Mouse (Mus musculus): ENCODE measurements at regions not wholly inside any gene's neighbourhood (a gene's known extent, or its start where the extent isn't known, plus 50 kb on each side); places are given as distances from the start of the nearest gene placed in this dataset.
"Not testable (repeated sequence)": the region's sequence is repeated elsewhere in the genome, so short reads cannot be mapped to it uniquely, and the experiment has no call there.

DNA sequence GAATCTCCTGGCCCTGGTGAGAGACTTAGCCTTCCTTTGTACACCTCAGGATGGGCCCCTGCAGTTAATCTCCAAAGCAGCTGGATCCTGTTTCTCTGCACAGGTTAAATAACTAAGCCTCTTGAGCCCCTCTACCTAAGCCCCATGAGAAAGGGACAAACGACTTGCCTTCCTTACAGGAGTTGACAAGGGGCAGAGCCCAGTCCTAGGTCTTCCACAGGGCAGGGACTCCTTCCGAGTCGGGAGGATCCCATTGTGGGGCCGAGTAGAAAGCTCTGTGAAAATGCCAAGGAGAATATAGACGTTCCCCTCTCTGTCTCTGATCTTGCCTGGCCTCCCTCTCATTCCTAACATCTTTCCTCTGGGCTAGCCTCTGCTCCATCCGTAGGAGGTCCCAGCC lies 118.7 kb upstream of the Cpsf6 start:
- H3K9me3 ChIP-seq (ENCODE audit: control insufficient read depth, low read length) = no peaks in the 10 kb centered on the region
- H3K27ac ChIP-seq (replicated peaks; ENCODE audit: low read depth, low read length) = no peak overlapping the region
- no peak overlapping the region for H3K9ac ChIP-seq (ENCODE audit: low read length)
- H3K4me2 ChIP-seq (ENCODE audit: low read depth, severe bottlenecking) = no peak overlapping the region
- ATAC-seq (ENCODE audit: insufficient number of reproducible peaks, low FRiP score, low TSS enrichment, low read depth) (no peak), DNase-seq (ENCODE audit: low spot score) (no peak)
- 74% methylated on average over 6 of the region's 6 CpGs for WGBS
- H3K4me3 ChIP-seq (ENCODE audit: low read depth, low read length) = no peak overlapping the region
- no peaks in the 10 kb centered on the region for H3K36me3 ChIP-seq (ENCODE audit: control insufficient read depth, insufficient read depth, low read length)
- no peaks in the 10 kb centered on the region for H3K27me3 ChIP-seq (ENCODE audit: control insufficient read depth, insufficient read depth, low read length)
- no peaks in the 10 kb centered on the region for H3K4me1 ChIP-seq (ENCODE audit: control insufficient read depth, insufficient read depth, low read length)

DNA sequence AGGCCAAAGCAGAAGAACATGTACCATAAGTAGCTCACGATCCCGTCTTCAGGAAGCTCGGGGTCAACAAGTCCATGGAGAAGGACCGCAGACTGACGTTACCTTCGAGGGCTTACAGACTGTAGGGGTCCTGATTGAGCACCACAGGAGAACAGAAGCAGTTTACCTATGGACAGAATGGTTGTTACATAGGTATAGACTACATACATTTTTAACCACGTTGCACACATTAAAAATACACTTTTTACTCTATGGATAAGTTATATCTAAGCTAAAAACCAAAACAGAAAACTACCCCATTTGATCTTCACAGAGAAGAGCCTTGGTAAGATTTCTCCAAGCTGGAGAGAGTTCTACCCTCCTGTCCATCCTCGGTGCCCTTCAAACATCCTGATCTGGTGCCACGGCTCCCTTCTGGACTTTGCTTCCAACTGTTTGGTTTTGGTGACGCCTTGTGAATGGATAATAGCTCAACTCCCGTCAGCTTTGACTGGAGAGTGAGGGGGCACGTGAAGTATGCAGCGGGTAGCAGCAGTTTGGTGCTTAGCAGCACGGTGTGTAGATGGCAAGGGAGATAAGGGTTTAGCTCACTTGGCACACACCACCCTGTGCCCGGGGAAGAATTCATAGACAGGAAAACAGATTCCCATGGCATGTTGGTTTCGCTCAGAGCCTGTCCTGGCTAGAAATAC lies 117.9 kb upstream of the Cpsf6 start:
- H3K9me3 ChIP-seq (ENCODE audit: control insufficient read depth, low read length) = no peaks in the 10 kb centered on the region
- no peak overlapping the region for H3K4me3 ChIP-seq (ENCODE audit: low read depth, low read length)
- H3K4me2 ChIP-seq (ENCODE audit: low read depth, severe bottlenecking) = no peak overlapping the region
- H3K4me1 ChIP-seq (ENCODE audit: control insufficient read depth, insufficient read depth, low read length) = no peaks in the 10 kb centered on the region
- DNase-seq (ENCODE audit: low spot score) = no peak
- H3K27ac ChIP-seq (replicated peaks; ENCODE audit: low read depth, low read length) = no peak overlapping the region
- H3K36me3 ChIP-seq (ENCODE audit: control insufficient read depth, insufficient read depth, low read length) = no peaks in the 10 kb centered on the region
- no peak overlapping the region for H3K9ac ChIP-seq (ENCODE audit: low read length)
- 85% methylated on average over 16 of the region's 16 CpGs for WGBS
- H3K27me3 ChIP-seq (ENCODE audit: control insufficient read depth, insufficient read depth, low read length) = no peaks in the 10 kb centered on the region
- ATAC-seq (ENCODE audit: insufficient number of reproducible peaks, low FRiP score, low TSS enrichment, low read depth) = no peak

DNA sequence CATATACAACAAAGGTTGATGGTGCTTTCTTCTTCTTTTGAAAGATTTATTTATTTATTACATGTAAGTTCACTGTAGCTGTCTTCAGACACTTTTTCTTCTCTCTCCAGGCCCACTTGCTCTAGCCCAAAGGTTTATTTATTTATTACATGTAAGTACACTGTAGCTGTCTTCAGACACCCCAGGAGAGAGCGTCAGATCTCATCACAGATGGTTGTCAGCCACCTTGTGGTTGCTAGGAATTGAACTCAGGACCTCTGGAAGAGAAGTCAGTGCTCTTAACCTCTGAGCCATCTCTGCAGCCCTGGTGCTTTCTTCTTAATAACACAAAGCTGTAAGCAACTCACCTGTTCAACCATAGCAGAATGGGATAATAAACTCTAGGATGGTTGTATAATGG lies 117.3 kb upstream of the Cpsf6 start:
- not testable (repeated sequence) for ATAC-seq (ENCODE audit: insufficient number of reproducible peaks, low FRiP score, low TSS enrichment, low read depth); H3K9ac ChIP-seq (ENCODE audit: low read length); H3K4me3 ChIP-seq (ENCODE audit: low read depth, low read length); H3K9me3 ChIP-seq (ENCODE audit: control insufficient read depth, low read length); H3K36me3 ChIP-seq (ENCODE audit: control insufficient read depth, insufficient read depth, low read length); DNase-seq (ENCODE audit: low spot score); H3K27me3 ChIP-seq (ENCODE audit: control insufficient read depth, insufficient read depth, low read length); H3K4me2 ChIP-seq (ENCODE audit: low read depth, severe bottlenecking); H3K4me1 ChIP-seq (ENCODE audit: control insufficient read depth, insufficient read depth, low read length); H3K27ac ChIP-seq (replicated peaks; ENCODE audit: low read depth, low read length)
- WGBS = 86% methylated on average over 1 of the region's 1 CpGs

DNA sequence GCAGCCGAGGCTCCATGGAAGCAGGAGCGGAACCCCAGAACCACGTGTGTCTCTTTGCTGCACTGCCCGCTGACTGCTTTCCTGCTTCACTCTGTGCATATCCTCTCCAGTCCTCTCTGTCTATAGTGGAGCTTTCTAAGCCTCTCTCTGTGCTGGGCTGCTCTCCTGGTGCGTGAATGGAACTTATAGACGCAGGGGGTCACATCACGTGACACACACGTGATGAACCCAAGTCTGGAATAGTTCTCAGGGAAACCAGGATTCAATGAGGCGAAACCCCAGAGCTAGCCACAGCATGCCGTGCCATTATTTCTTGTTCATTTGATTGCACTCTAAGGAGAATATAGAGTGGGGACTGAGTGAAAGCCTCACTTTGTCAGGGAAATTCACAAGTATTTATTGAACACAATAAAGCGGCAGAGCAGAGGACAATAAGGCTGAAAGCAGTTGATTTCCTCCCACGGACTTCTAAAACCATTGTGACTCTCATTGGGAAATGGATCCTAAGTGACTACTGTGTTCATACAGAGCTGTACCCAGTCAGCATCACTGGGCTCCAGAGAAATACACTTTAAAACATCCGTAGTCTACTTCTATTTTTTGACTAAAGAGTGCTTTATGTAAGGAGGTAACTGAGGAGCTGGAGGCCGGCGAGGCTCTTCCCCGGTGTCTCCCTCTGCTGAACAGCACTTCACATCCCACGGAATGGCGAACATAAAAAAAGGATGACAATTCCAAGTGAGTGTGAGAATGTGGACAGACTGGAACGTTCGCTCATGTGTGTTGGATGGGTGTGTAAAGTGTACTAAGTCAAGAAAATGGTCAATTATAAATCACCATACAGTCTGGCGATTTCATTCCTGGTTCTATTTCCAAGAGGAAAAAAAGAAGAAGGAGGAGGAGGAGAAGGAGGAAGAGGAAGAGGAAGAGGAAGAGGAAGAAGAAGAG lies 116.5 kb upstream of the Cpsf6 start:
- no peak for ATAC-seq (ENCODE audit: insufficient number of reproducible peaks, low FRiP score, low TSS enrichment, low read depth)
- H3K4me2 ChIP-seq (ENCODE audit: low read depth, severe bottlenecking) = no peak overlapping the region
- 83% methylated on average over 21 of the region's 21 CpGs for WGBS
- H3K27ac ChIP-seq (replicated peaks; ENCODE audit: low read depth, low read length) = no peak overlapping the region
- H3K9me3 ChIP-seq (ENCODE audit: control insufficient read depth, low read length) = no peaks in the 10 kb centered on the region
- DNase-seq (ENCODE audit: low spot score) = no peak
- no peak overlapping the region for H3K4me3 ChIP-seq (ENCODE audit: low read depth, low read length)
- no peaks in the 10 kb centered on the region for H3K4me1 ChIP-seq (ENCODE audit: control insufficient read depth, insufficient read depth, low read length)
- H3K27me3 ChIP-seq (ENCODE audit: control insufficient read depth, insufficient read depth, low read length) = no peaks in the 10 kb centered on the region
- H3K9ac ChIP-seq (ENCODE audit: low read length) = no peak overlapping the region
- no peaks in the 10 kb centered on the region for H3K36me3 ChIP-seq (ENCODE audit: control insufficient read depth, insufficient read depth, low read length)

DNA sequence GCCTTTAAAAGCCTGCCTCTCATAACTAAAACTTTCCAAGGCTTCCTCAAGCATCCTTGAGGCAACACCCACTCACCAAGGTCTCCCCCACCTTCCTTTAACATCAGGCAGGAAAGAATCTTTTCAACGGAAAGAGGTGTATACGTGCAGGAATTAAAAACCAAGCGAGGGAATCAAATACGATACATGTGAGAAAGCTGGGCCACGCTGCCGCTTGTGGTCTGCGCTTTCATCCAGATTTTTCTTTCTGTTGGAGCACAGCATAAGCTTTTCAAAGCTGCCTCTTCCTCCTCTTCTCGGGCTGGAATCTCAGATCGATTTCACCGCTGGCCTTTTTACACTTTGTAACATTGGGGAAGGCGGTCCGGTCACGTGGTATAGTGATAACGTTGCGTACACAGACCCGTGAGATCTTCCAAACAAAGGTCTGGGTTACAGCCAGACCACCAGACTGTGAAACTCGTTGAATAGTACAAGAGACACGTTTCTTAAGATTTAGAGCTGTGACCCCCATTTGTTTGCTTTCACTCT lies 114.4 kb upstream of the Cpsf6 start:
- 39% methylated on average over 18 of the region's 18 CpGs for WGBS
- H3K9me3 ChIP-seq (ENCODE audit: control insufficient read depth, low read length) = no peaks in the 10 kb centered on the region
- no peak overlapping the region for H3K27ac ChIP-seq (replicated peaks; ENCODE audit: low read depth, low read length)
- no peaks in the 10 kb centered on the region for H3K36me3 ChIP-seq (ENCODE audit: control insufficient read depth, insufficient read depth, low read length)
- peak; percentile 55 for DNase-seq (ENCODE audit: low spot score)
- peak overlapping the region; percentile 19 for H3K4me3 ChIP-seq (ENCODE audit: low read depth, low read length)
- ATAC-seq (ENCODE audit: insufficient number of reproducible peaks, low FRiP score, low TSS enrichment, low read depth) = no peak
- H3K9ac ChIP-seq (ENCODE audit: low read length) = peak overlapping the region; percentile 31; the same call in 1 of the 2 replicates
- H3K4me2 ChIP-seq (ENCODE audit: low read depth, severe bottlenecking) = peak overlapping the region; percentile 37
- no peaks in the 10 kb centered on the region for H3K27me3 ChIP-seq (ENCODE audit: control insufficient read depth, insufficient read depth, low read length)
- no peaks in the 10 kb centered on the region for H3K4me1 ChIP-seq (ENCODE audit: control insufficient read depth, insufficient read depth, low read length)

DNA sequence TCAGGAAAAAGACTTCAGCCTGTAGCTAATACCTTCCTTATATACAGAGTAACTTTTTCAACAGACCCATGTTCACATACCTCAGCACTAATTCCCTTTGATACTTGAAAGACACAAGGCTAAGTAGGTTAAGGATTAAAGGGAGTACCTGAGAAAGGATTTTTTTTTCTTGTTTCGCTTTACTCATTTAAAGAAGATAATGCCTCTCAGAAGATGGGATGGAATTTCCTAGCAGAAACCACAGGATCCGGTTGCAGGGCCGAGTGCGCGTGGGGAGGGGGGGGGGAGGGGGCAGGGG lies 114.0 kb upstream of the Cpsf6 start:
- Histone ChIP-seq H3K36me3 (ENCODE audit: control insufficient read depth, insufficient read depth, low read length) (no peaks in the 10 kb centered on the region), H3K4me2 (ENCODE audit: low read depth, severe bottlenecking) (no peak overlapping the region), H3K9me3 (ENCODE audit: control insufficient read depth, low read length) (no peaks in the 10 kb centered on the region), H3K9ac (ENCODE audit: low read length) (no peak overlapping the region), H3K27me3 (ENCODE audit: control insufficient read depth, insufficient read depth, low read length) (no peaks in the 10 kb centered on the region), H3K4me3 (ENCODE audit: low read depth, low read length) (no peak overlapping the region), H3K27ac (replicated peaks; ENCODE audit: low read depth, low read length) (no peak overlapping the region), H3K4me1 (ENCODE audit: control insufficient read depth, insufficient read depth, low read length) (no peaks in the 10 kb centered on the region)
- ATAC-seq (ENCODE audit: insufficient number of reproducible peaks, low FRiP score, low TSS enrichment, low read depth) = no peak
- DNase-seq (ENCODE audit: low spot score) = no peak
- 42% methylated on average over 3 of the region's 5 CpGs for WGBS

DNA sequence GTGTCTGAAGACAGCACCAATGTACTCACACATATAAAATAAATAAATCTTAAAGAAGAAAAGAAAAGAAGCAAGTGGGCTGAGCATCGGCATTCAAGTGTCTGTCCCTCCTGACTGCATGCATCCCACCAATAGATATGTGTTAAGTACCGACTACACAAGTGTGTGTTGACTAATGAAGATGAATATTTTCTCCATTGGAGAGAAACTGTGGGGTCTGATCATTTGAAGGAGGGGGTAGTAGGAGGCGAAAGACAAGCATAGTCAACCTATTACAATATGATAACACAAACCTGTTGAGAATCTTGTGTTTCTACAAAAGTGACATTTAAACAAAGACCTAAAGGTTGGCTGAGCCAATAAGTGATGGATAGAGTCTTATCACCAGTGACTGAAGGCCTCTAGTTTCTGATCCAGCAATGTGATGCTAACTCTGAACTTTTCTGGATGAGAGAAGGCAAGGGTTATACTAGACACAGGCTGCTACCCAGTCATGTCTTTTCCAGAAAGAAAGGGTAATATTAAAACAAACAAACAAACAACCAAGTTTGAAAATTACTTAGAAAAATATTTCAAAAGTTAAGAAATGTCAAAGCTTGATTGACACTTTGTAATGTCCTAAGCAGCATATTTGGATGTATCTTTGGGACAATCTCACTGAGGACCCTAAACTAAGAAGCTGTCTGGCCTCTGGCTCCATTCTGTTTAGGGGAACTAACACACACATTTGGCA lies 113.4 kb upstream of the Cpsf6 start:
- Histone ChIP-seq H3K9ac (ENCODE audit: low read length) (no peak overlapping the region), H3K4me1 (ENCODE audit: control insufficient read depth, insufficient read depth, low read length) (no peaks in the 10 kb centered on the region), H3K4me2 (ENCODE audit: low read depth, severe bottlenecking) (no peak overlapping the region), H3K36me3 (ENCODE audit: control insufficient read depth, insufficient read depth, low read length) (no peaks in the 10 kb centered on the region), H3K9me3 (ENCODE audit: control insufficient read depth, low read length) (no peaks in the 10 kb centered on the region), H3K27ac (replicated peaks; ENCODE audit: low read depth, low read length) (no peak overlapping the region), H3K4me3 (ENCODE audit: low read depth, low read length) (no peak overlapping the region), H3K27me3 (ENCODE audit: control insufficient read depth, insufficient read depth, low read length) (no peaks in the 10 kb centered on the region)
- no peak for DNase-seq (ENCODE audit: low spot score)
- no peak for ATAC-seq (ENCODE audit: insufficient number of reproducible peaks, low FRiP score, low TSS enrichment, low read depth)
- 93% methylated on average over 3 of the region's 3 CpGs for WGBS

DNA sequence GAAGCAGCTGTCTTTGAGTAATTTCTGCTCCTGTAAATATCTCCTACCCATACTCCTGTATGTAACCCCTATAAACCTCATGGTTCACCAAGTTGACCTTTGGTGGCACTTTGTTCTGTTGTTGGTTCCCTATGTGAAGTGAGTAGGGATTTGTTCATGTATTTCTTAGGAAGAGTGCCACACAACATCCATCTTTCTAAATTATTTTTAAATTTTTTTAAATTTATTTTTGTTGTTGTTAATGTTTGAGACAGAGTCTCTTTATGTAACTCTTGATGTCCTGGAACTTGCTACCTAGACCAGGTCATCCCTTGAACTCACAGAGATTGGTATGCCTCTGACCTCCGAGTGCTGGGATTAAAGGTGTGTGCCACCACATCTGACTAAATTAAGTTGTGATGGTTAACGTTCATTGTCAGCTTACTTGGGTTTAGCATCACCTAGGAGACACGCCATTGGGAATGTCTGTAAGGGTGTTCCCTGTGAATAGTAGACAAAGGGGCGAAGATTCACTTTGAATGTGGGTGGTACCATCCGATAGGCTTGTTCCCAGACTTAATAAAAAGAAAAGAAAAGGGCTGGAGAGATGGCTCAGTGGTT lies 112.7 kb upstream of the Cpsf6 start:
- 94% methylated on average over 5 of the region's 5 CpGs for WGBS
- H3K4me3 ChIP-seq (ENCODE audit: low read depth, low read length) = no peak overlapping the region
- no peaks in the 10 kb centered on the region for H3K4me1 ChIP-seq (ENCODE audit: control insufficient read depth, insufficient read depth, low read length)
- no peak overlapping the region for H3K9ac ChIP-seq (ENCODE audit: low read length)
- DNase-seq (ENCODE audit: low spot score) (no peak), ATAC-seq (ENCODE audit: insufficient number of reproducible peaks, low FRiP score, low TSS enrichment, low read depth) (no peak)
- no peaks in the 10 kb centered on the region for H3K27me3 ChIP-seq (ENCODE audit: control insufficient read depth, insufficient read depth, low read length)
- no peak overlapping the region for H3K4me2 ChIP-seq (ENCODE audit: low read depth, severe bottlenecking)
- no peaks in the 10 kb centered on the region for H3K9me3 ChIP-seq (ENCODE audit: control insufficient read depth, low read length)
- no peaks in the 10 kb centered on the region for H3K36me3 ChIP-seq (ENCODE audit: control insufficient read depth, insufficient read depth, low read length)
- H3K27ac ChIP-seq (replicated peaks; ENCODE audit: low read depth, low read length) = no peak overlapping the region
